Mouse (Mus musculus) left cerebral cortex, postnatal 25 days (tissue): ENCODE results near the gene Olfr494. TPM values are rescaled to one million over a fixed set of nuclear protein-coding genes. Genes with fewer than 3 reads are reported as not detected.

Experiments used
- DNase-seq, 2 experiments: peaks; one replicate each; pipeline ENCODE4 v3.0.0; 2022; ENCODE audit warnings: low spot score in 2 of 2, mixed read lengths in 1 of 2
- intact Hi-C: fragments of 180-260 bp; cut with DNase I; formaldehyde crosslinking; loops from one replicate; pipeline ENCODE4 v1.15.1; 2025
- total RNA-seq, 2 experiments: library from RNA; stranded (reverse); gene quantifications; 2 replicates each; pipeline ENCODE4 v1.2.3; 2021

Gene Olfr494
- total RNA-seq = not detected

- intact Hi-C loops = no loop called here
- DNase-seq = no peak
Measured at GRCm38 (mm10) chr7:108365035-108365434, at the start of gene Olfr494. TSS of gene Olfr494 (plus strand) at chr7:108365335.

- intact Hi-C loops = no loop called here
- DNase-seq = no peak
Measured at GRCm38 (mm10) chr7:108323574-108323973, 41.6 kb upstream of the Olfr494 start, which contains the start of gene Olfr492. TSS of gene Olfr492 (minus strand) at chr7:108323674.

GRCm38 (mm10) chr7:108346879-108347278 lies 18.3 kb upstream of the Olfr494 start, which contains the start of gene Olfr493:
TSS of gene Olfr493 (minus strand) at chr7:108346979.
- intact Hi-C loops = no loop called here
- no peak for DNase-seq

- no peak for DNase-seq
- intact Hi-C loops = no loop called here
Measured at GRCm38 (mm10) chr7:108392867-108393266, 27.7 kb downstream of the Olfr494 start, which contains the start of gene Olfr495. TSS of gene Olfr495 (plus strand) at chr7:108393167.

Other genes with a start within 250 kb of the Olfr494 start
- not detected for gene Olfr484, start 237.9 kb upstream of the Olfr494 start, total RNA-seq
- gene Olfr485, start 205.5 kb upstream of the Olfr494 start, total RNA-seq = not detected
- not detected for gene Olfr486, start 192.6 kb upstream of the Olfr494 start, total RNA-seq
- gene Olfr487, start 150.7 kb upstream of the Olfr494 start, total RNA-seq = not detected
- gene Olfr488, start 107.0 kb upstream of the Olfr494 start, total RNA-seq = not detected
- gene Olfr490, start 76.4 kb upstream of the Olfr494 start, total RNA-seq = not detected
- gene Olfr491, start 51.9 kb upstream of the Olfr494 start, total RNA-seq = not detected
- gene Olfr492, start 41.7 kb upstream of the Olfr494 start, total RNA-seq = not detected
- gene Olfr493, start 18.4 kb upstream of the Olfr494 start, total RNA-seq = not detected
- not detected for gene Olfr495, start 27.8 kb downstream of the Olfr494 start, total RNA-seq
- not detected for gene Olfr497, start 55.1 kb downstream of the Olfr494 start, total RNA-seq
- gene Olfr498, start 100.0 kb downstream of the Olfr494 start, total RNA-seq = not detected
- not detected for gene Olfr502, start 159.7 kb downstream of the Olfr494 start, total RNA-seq
- gene Olfr503, start 179.2 kb downstream of the Olfr494 start, total RNA-seq = not detected
- not detected for gene Olfr504, start 200.5 kb downstream of the Olfr494 start, total RNA-seq
- gene Olfr506, start 245.5 kb downstream of the Olfr494 start, total RNA-seq = not detected